Mouse (Mus musculus) spleen, postnatal 14 days (tissue): ENCODE data around the gene Sugt1.

Source experiments
- DNase-seq, 2 experiments: peaks; one replicate each; pipeline ENCODE4 v3.0.0; 2021 to 2022; ENCODE audit warnings: low spot score in 2 of 2

Sugt1 gene

DNA sequence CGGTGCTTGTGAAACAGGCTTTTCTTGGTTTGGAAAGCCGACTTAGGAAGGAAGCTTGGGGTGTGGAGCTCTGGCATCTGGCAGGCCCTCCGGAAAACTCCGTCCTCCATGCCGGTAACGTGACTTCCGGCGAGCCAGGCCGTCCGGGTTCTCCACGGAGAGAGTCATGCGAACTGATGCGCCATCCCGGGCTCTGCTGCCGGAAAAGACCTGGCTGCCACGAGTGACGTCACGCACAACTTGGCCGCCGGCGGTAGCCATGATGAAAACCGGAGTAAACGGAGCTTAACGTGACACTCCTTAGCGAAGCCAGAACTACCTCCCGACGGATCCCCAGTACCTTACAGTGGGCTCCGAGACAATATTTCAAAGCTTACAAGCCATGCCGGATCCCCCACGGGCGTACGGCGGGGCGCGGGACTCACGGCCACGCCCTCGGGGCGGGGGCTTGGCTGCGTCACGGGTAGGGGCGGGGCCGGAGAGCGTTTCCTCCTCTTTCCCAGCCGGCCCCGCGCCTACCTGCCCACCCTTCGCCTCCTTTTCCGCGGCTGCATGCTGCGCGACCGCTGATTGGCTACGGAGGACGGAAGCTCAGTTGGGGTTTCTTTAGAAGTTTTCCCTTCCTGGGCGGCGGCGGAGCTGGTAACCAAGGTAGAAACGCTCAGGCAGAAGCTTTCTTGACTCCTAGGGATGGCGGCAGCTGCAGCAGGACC lies at the start of gene Sugt1:
Gene Sugt1, plus strand, starts transcription at position 553 of the 713 bp plus-strand sequence.
- peak; percentile 90 to 92 for DNase-seq

DNA sequence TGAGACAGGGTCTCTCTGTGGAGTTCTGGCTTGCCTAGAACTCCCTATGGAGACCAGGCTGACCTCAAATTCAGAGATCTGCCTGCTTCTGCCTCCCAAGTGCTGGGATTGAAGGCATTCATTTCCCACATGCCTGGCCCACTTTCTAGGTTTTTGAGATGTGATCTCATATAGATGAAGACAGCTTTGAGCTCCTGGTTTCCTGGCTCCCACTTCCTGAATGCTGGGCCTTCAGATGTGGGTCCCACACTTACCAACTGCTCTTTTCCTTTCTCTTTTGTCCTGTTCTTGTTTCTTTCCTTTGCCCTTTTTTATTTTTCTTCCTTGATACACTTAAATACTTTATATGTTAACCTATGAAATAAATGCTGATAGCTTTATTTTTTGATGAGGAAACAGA lies 49.6 kb upstream of the Sugt1 start:
- no peak for DNase-seq

DNA sequence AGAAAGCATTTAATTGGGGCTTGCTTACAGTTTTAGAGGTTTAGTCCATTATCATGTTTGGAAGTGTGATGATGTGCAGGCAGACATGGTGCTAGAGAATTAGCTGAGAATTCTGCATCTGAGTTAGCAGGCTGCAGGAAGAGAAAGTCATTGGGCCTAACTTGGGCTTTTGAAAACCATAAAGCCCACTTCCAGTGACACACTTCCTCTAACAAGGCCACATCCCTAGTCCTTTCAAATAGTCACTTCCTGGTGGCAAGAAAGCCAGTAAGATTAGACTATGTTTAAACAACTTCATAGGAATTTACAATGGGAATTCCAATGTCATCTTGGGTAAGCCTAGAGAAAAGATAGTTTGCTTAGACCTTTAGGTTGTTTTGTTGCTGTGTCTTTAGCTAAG lies 45.9 kb upstream of the Sugt1 start:
- DNase-seq = no peak

DNA sequence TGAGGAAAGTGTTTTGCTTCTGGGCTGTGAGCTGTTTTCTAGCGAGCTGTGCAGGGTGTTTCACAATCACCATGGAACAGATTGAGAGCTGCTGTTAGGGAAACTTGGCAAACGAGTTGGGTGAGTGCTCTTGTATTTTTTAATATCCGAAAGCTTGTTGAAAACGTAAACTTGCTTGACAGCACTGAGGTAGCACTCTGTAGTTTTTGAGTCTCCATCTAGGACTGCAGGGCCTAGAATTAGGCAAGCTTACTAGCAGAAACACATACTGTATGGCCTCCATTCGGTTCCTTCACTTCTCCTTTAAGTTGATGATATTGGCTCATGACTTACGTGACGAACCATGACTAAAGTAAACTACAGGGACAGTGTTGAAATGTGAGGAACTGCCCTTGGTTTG lies 38.1 kb upstream of the Sugt1 start:
- DNase-seq = no peak

DNA sequence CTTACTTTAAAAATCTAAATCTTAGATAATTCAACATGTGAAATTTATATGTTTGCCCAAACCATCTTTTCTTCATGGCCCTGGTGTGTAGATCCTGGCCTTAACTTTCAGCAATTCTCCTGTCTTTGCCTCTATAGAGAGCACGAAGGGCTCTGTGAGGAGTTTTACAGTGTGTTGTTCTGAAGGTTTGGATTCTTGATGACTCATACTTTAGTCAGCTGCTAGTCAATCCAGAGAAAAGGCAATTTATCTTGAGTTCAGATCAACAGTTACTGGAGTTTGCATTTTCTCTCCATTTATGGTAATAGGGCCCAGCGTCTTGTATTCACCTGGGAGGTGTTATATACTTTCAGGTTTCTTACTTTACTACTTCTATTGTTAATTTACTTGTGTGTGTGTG lies 35.6 kb upstream of the Sugt1 start:
- no peak for DNase-seq

DNA sequence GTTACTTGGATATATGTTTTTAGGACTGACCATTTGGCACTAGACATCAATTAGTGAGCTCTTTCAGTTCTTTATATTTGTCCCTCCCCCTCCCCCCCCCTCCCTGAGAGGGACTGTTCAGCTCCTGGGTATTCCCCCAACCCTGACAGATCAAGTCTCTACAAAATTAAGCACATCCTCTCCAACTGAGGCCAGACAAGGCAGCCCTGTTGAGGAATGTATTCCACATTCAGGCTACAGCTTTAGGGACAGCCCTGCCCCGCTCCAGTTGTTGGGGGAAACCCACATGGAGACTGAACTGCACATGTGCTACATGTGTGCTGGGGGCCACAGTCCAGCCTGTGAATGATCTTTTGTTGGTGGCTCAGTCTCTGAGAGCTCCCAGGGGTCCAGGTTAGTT lies 34.6 kb upstream of the Sugt1 start:
- no peak for DNase-seq

DNA sequence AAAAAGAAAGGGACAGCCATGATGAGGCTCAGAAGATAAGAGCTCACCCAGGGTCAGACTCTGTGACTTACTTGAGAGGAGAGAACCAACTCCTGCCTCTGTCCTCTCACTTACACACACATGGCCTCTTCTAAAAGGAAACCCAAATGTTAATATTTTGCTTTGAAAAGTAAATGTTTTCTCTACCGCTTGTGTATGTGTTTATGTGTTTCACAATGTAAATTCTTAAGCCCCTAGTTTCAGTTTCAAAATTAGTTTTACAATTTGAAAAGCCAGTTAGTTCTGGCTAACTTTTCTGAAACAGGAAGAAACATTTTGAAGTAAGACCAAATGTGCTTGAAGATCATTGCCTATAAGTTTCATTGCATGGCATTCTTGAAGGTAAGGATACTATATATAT lies 29.7 kb upstream of the Sugt1 start:
- no peak for DNase-seq

DNA sequence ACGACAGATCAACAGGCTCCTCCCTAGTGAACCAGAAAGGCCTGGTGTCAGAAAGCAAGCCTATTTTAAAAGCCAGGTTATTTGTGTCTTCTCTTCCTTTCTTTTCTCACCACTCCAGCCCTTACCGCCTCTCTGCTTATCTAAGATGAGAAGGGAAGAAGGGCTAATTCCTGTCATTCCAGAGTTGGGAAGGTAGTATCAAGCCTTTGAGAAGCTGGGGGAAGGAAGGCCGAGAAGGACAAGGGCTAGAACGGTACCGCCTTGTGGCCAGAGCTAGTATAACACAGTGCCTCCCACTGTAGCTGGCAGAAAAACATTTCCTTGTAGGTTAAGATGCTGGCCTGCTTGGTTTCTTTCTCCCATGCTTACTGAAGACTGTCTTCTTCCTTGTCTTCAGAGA lies 24.7 kb upstream of the Sugt1 start:
- peak in 1 of 2 experiments; percentile 40 for DNase-seq

DNA sequence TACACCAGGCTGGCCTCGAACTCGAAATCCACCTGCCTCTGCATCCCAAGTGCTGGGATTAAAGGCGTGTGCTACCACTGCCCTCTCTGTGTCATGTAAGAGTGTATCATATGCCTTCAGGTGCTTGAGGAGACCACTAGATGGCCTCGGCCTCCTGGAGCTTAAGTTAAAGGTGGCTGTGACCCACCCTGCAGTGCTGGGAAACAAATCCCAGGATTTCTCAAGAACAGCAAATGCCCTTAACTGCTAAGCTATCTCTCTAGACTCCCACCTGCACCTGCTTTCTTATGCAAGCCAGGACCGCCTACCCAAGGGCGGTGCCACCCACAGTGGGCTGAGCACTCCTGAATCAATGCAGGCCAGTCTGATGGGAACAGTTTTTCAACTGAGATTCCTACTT lies 22.7 kb upstream of the Sugt1 start:
- DNase-seq = no peak

DNA sequence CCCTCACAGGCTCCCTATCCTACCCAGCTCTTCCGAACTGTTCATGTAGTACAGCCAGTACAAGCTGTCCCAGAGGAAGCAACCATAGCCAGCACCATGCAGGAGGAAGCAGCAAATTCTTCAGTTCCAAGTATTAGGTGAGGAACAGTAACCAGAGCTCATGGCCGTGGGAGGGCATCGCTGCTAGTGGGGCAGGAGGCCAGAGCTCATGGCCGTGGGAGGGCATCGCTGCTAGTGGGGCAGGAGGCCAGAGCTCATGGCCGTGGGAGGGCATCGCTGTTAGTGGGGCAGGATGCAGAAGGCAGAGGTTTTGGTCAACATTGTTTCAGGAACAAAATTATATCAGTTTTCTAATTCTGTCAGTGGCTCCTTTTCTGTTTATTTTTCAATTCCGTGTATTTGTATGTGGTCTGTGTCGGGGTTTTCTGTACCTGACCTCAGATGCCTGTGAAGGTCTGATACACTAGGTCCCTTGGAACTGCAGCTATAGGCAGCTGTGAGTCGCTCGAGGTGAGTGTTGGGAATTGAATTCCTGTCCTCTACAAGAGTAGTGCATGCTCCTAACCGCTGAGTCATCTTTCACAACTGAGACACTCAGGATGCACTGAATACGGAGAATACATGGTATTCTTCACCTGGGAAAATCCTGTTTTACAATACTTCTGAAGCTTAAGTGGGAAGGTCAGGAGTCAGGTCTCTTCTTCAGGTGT lies 13.9 kb upstream of the Sugt1 start:
- DNase-seq = no peak

DNA sequence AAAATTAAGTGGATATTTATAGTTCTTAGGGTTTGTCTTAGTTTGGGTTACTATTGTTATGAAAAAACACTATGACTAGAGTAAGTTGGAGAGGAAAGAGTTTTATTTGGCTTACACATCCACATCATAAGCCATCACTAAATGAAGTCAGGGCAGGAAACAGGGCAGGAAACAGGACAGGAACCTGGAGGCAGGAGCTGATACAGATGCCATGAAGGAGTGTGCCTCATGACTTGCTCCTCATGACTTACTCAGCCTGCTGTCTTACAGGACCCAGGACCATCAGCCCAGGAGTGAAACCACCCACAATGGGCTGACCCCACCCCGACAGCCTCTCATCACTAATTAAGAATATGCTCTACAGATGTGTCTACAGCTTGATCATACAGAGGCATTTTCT lies 13.1 kb upstream of the Sugt1 start:
- DNase-seq = no peak

DNA sequence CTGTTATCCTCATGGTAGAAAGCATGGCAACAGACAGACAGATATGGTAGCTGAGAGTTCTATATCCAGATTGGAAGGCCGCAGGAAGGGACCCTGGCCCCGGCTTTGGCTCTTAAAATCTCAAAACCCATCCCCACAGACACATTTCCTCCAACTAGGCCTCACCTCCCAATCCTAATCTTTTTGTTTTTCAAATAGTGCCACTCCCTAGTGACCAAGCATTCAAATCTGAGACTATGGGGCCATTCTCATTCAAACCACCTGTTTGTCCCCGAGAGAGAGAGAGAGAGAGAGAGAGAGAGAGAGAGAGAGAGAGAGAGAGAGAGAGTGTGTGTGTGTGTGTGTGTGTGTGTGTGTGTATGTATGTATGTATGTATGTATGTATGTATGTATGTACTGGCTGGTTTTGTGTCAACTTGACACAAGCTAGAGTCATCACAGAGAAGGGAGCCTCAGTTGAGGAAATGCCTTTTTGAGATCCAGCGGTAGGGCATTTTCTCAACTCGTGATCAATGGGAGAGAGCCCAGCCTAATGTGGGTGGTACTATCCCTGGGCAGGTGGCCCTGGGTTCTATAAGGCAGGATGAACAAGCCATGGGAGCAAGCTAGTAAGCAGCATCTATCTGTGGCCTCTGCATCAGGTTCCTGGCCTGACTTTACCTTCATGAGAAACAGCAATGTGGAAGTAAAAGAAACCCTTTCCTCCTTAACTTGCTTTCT lies 3.8 kb upstream of the Sugt1 start:
- DNase-seq = no peak

DNA sequence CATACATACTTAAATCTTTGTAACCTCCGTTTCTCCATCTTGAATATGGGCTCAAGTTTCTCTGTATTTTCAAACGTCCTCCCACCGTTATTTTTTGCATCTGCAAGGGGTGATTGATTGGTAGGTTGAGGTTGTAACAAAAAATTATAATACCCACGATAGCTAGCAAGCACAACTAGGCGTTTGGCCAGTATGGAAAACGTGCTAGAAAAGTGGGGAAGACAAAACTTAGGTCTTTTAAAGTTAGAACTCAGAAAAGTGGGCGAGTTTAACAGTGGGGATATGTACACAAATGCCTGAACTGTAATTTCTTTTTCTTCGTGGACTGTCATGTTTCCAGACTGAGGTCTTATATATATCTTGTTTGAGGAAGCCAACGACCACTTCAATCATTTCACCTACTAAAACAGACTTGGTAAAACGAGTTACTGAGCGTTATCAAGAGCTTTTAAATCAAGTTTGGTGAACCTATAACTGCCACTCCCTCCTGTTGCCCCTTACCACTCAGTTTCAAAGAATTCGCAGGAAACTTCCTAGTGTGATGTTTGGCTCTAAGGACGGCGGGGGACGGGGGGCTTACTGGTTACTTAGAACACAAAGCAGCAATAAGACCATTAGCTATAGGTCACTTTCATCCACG lies 872 bp upstream of the Sugt1 start:
- DNase-seq = no peak

DNA sequence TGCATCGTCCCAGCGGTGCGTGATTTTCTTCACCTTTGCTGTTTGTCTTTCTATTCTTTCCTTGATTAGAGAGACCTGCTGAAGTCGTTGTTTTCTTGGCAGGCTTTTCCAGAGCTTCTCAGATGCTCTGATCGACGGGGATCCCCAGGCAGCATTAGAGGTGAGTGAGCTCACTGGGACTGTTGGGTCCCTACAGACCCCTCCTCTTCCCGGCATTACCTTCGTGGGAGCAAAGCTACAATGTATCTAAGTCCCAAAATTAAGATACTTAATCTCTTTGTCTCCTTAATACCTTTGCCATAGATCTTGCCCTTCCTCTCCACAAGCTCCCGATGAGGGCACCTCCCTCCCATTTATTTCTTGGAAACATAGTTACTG lies 350 bp downstream of the Sugt1 start:
- DNase-seq = no peak

DNA sequence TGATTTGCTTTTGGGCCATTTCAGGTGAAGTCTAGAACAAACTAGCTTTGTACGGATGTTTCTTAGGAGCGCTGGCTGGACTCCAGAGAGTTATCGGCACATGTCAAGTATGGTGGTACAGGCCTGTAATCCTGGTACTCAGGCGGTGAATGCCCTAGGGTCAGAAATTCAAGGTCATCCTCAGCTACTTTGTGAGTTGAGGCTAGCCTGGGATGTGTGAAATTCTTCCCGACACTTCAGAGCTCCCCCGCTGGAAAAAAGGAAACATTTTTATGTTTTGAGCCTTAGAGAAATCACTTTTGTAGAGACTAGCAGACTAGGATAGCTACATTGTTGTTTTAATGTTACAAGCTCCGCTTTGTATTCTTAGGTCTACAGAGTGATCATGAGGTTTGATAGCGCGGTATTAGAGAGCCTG lies 1.1 kb downstream of the Sugt1 start:
- no peak for DNase-seq

DNA sequence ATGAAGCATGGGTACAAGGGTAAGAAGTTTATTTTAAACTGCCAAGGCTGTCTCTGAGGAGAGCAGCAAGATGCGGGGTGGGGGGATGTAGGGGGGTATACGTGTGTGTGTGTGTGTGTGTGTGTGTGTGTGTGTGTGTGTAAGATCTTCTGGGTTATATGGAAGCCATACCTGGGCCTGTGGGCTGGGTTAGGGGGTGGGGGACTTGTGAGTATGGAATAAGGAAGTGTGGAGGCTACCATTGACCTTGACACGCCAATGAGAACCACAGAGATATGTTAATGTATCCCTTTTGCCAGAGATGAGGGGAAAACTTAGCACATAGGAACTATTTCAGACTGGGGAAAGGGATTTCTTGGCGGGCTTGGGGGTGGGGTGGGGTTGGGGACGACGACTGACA lies 1.9 kb downstream of the Sugt1 start:
- DNase-seq = no peak

DNA sequence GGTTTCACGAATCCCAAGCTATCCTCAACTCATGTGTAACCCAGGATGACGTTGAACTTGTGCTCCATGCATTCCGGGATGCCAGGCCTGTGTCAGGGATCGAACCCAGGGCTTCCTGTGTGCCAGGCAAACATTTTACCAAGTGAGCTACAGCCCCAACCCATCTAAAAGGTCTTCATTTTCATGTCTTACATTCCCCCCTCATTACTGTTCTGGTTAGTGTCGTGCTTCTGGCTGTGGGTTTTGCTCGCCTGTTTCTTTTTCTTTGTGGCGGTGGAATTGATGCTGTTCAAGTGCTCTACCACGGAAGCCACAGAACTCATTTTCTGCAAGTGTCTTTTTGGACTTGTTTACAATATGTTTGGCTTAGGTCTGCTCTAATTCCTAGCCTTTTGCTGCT lies 3.4 kb downstream of the Sugt1 start:
- DNase-seq = no peak

DNA sequence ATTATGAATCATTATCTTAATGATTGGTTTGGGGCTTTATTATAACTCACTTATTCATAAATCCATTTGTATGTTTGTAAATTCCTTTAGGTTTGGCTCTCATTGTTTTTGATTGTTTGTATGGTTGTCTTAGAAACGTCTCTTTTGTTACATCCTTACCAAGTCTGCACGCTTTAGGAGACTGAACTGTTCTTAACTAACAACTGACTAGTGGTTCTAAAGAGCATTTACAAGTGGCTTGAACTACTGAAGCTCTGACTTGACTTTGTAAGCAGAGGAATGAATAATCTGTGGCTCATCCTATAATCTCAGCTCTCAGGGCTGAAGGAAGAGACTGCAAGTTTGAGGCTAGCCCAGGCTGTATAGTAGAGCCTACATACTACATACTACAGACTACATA lies 4.1 kb downstream of the Sugt1 start:
- DNase-seq = no peak

DNA sequence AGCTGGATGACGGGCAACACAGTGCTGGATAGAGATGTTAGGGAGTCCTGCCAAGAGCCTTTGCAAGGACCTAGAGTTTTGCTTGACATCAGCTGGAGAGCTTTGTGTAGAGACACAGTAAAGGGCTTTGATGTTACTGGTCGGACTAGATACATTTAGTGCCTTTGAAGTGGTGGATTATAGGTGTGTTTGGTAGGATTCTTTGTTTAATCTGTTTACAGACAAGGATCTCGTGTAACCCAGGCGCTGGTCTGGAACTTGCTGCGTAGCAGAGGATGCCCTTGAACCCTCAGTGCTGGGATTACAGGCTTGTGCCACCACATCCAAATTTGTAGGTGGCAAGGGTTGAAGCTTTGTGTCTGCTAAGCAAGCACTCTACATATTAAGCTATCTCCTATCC lies 6.6 kb downstream of the Sugt1 start:
- no peak for DNase-seq

DNA sequence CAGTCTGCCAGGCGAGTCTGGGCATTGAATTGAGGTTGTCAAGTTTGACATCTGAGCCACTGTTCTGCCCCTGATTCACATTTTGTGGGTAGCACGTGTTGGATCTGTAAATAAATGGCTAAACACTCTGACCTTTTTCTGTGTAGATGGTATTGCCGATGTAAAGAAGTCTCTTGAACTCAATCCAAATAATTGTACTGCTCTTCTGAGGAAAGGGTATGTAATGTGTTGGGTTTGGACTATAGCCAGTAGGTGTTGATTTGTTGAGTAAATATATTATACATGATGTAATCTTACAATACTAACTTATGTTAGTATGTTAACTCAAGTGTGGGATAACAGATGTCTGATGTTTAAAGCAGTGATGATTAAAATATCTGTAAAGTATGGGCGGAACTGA lies 9.1 kb downstream of the Sugt1 start:
- DNase-seq = no peak

DNA sequence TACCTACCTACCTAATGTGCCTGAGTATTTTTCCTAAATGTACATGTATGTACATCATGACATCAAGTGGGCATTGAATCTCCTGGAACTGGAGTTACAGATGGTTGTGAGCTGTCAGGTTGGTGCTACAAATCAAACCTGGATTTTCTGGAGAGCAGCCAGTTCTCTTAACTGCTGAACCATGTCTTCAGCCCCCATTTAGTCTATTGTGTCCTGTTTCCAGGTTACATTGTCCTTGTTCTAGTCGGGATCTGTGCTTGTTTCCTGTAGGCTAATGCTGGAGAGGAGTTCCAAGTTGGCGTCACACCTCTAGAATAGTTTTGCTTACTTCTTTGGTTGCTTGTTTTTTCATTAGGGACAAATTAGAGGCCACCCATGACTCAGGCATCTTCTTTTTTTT lies 18.4 kb downstream of the Sugt1 start:
- DNase-seq = no peak

DNA sequence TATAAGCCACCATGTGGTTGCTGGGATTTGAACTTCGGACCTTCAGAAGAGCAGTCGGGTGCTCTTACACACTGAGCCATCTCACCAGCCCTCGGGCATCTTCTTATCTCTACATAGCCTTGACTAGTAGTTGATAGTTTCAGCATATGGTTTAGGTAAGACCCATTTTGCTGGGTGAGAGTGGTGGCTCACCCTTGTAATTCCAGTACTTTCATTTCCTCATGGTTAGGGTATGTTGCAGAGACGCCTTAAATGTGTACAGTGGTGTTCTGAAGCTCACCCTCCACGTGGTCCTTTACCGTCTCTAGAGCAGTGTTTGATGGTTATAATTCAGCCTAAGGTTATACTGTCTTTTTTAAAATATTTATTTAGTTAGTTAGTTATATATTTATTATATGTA lies 18.9 kb downstream of the Sugt1 start:
- DNase-seq = no peak

DNA sequence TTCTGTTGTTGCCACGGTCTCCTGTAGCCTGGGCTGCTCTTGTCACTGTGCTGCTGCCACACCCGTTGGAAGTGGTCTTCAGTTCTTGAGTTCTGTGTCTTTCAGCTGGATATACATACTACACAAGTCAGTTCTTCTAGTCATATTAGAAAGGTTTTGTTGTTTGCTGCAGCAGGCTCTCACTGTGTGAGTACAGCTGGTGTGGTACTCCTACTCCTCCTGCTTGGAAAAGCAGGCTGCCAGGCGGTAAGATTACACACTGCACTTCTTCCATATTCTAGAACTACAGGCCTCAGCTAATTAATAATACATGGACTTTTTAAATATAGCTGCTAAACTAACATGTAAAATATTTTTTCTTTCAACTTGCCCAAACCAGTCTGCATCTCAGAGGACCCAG lies 19.4 kb downstream of the Sugt1 start:
- no peak for DNase-seq
